Mouse (Mus musculus): ENCODE data around the gene Pabpn1.

Gene Pabpn1

GRCm38 (mm10) chr14:54893651-54894181, 1.4 kb downstream of the Pabpn1 start:
- peak; percentile 99 for DNase-seq (ENCODE audit: low spot score)

GRCm38 (mm10) chr14:54894296-54895151, 2.2 kb downstream of the Pabpn1 start:
- DNase-seq (ENCODE audit: low spot score): peak; percentile 58

- peak; percentile 85 for DNase-seq (ENCODE audit: low spot score)
Observed at GRCm38 (mm10) chr14:54897445-54897844, 5.1 kb downstream of the Pabpn1 start.

GRCm38 (mm10) chr14:54900383-54900782, 8.1 kb downstream of the Pabpn1 start:
- DNase-seq (ENCODE audit: low spot score): no peak

- no peak for DNase-seq (ENCODE audit: low spot score)
Observed at GRCm38 (mm10) chr14:54903641-54904040, 11.3 kb downstream of the Pabpn1 start.

- DNase-seq (ENCODE audit: low spot score): no peak
Observed at GRCm38 (mm10) chr14:54908682-54909081, 16.4 kb downstream of the Pabpn1 start.

GRCm38 (mm10) chr14:54912109-54912850, 20.0 kb downstream of the Pabpn1 start:
- DNase-seq (ENCODE audit: low spot score): no peak

GRCm38 (mm10) chr14:54912886-54913285, 20.6 kb downstream of the Pabpn1 start, which contains the start of gene Slc22a17:
Gene Slc22a17 (minus strand): TSS chr14:54913132.
- DNase-seq (ENCODE audit: low spot score): peak; percentile 56

GRCm38 (mm10) chr14:54913343-54913742, 21.0 kb downstream of the Pabpn1 start:
- no peak for DNase-seq (ENCODE audit: low spot score)

GRCm38 (mm10) chr14:54920076-54920685, 27.9 kb downstream of the Pabpn1 start:
- DNase-seq (ENCODE audit: low spot score): no peak

GRCm38 (mm10) chr14:54924641-54925348, 32.5 kb downstream of the Pabpn1 start:
- DNase-seq (ENCODE audit: low spot score): peak; percentile 13

GRCm38 (mm10) chr14:54925349-54926342, 33.3 kb downstream of the Pabpn1 start, which contains the start of gene Efs:
Gene Efs (minus strand): TSS chr14:54926126.
- peak; percentile 27 for DNase-seq (ENCODE audit: low spot score)

GRCm38 (mm10) chr14:54926401-54927158, 34.3 kb downstream of the Pabpn1 start:
- DNase-seq (ENCODE audit: low spot score): peak; percentile 28

- DNase-seq (ENCODE audit: low spot score): no peak
Observed at GRCm38 (mm10) chr14:54927296-54927695, 35.0 kb downstream of the Pabpn1 start.

GRCm38 (mm10) chr14:54929801-54930200, 37.5 kb downstream of the Pabpn1 start:
- DNase-seq (ENCODE audit: low spot score): no peak

- no peak for DNase-seq (ENCODE audit: low spot score)
Observed at GRCm38 (mm10) chr14:54930431-54930830, 38.1 kb downstream of the Pabpn1 start.

- no peak for DNase-seq (ENCODE audit: low spot score)
Observed at GRCm38 (mm10) chr14:54932645-54933150, 40.4 kb downstream of the Pabpn1 start, which contains the start of gene Il25. Gene Il25 (plus strand): TSS chr14:54932695.

GRCm38 (mm10) chr14:54935904-54936830, 43.9 kb downstream of the Pabpn1 start, which contains the start of gene Cmtm5:
Gene Cmtm5 (plus strand): TSS chr14:54936261.
- DNase-seq (ENCODE audit: low spot score): no peak
